Comparison of ENCODE assay signal across 15 mouse cellular contexts in genomic region chr3:123033804-123034203, GRCm38 (mm10). TPM values are rescaled to one million over a fixed set of nuclear protein-coding genes. Genes with fewer than 3 reads are reported as not detected.
"Had no signal": no experiment of that assay in that cellular context is flagged by ENCODE, and none has a peak within 500 bp of the region (broad histone marks: within the 10 kb centered on the region; RNA-seq: fewer than 3 reads in every experiment).

No protein-coding gene starts in this region.

- H3K4me1 ChIP-seq: liver, embryonic 15.5 days; midbrain, embryonic 13.5 days; neural tube, embryonic 15.5 days had no signal

- H3K27ac ChIP-seq: layer of hippocampus, adult 2 months; liver, embryonic 15.5 days; midbrain, embryonic 13.5 days; neural tube, embryonic 15.5 days had no signal

- H3K9ac ChIP-seq: liver, embryonic 15.5 days; midbrain, embryonic 13.5 days; neural tube, embryonic 15.5 days had no signal

- H3K36me3 ChIP-seq: liver, embryonic 15.5 days; midbrain, embryonic 13.5 days; neural tube, embryonic 15.5 days had no signal

- H3K27me3 ChIP-seq: liver, embryonic 15.5 days; midbrain, embryonic 13.5 days; neural tube, embryonic 15.5 days had no signal

- H3K9me3 ChIP-seq: liver, embryonic 15.5 days; midbrain, embryonic 13.5 days; neural tube, embryonic 15.5 days had no signal

- DNase-seq: kidney, postnatal 10 days; kidney, postnatal 4 days; lung, adult 2 months; lung, postnatal 36 days; thymus, adult 18-20 months; thymus, postnatal 14 days had no signal

- H3K4me2 ChIP-seq: liver, embryonic 11.5 days; liver, embryonic 15.5 days; midbrain, embryonic 13.5 days; neural tube, embryonic 15.5 days had no signal

- H3K4me3 ChIP-seq: layer of hippocampus, adult 2 months; liver, embryonic 15.5 days; midbrain, embryonic 13.5 days; neural tube, embryonic 15.5 days had no signal

- ATAC-seq: lung, postnatal 0 days; midbrain, embryonic 13.5 days had no signal

RNA-seq across cellular contexts. Expression of gene Myoz2, which starts 1.0 kb away (rescaled TPM):
- total RNA-seq: layer of hippocampus, postnatal 10 days; megakaryocyte progenitor cell, adult 5-6 weeks had no signal
- polyA plus RNA-seq: midbrain, embryonic 13.5 days; midbrain, postnatal 0 days had no signal
